Mouse (Mus musculus): Measurements from ENCODE around the gene Kif26b. TPM values are rescaled to one million over a fixed set of nuclear protein-coding genes. Genes with fewer than 3 reads are reported as not detected.
A peak's percentile ranks its signal among the peaks of the same experiment; 100 is the strongest.

Gene Kif26b
- polyA plus RNA-seq, 1 experiment from 2014 or later: 2.2 TPM

DNA sequence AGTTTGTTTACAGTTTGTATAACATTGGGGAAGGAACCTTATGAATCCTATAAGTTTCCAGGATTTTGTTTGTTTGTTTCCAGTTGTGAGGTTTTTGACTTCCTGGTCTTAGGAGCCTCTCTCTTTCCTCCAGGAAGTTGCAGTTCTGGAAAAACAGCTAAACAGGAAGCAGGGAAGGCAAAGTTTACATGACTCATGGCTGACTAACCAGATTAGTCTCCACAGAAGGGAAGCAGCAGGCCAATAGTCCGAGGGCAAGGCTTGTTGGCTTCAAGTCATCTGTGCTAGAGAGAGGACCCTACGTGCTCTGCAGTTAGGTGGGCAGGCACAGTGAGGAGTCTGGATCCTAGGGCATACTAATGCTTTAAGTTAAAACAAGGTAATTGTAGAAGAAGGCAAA lies 36.4 kb upstream of the Kif26b start:
- TF ChIP-seq CTCF (IDR thresholded peaks at IDR 0.05; ENCODE audit: low read depth): no peak

DNA sequence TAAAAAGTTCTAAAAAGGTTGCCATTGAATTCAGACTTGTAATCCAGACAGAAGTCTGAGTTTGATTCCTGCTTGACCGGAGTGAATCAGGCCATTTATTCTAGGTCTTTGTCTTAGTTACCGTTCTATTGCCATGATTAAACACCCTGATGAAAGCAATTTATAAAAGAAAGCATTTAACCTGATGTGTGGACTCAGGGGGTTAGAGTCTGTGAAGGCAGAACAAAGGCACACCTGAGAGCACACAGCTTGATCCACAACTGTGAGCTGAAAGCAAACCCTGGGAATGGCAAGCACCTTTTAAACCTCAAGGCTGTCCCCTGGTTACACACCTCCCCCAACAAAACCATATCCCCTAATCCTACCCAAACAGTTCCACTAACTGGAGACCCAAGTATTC lies 32.7 kb upstream of the Kif26b start:
- ATAC-seq (ENCODE audit: insufficient read depth) (no peak), DNase-seq (no peak)
- Histone ChIP-seq H3K27ac (ENCODE audit: low read depth) (no peak overlapping the region), H3K4me3 (ENCODE audit: low read depth, low read length) (no peak overlapping the region), H3K4me2 (no peak overlapping the region), H3K36me3 (ENCODE audit: insufficient read depth) (no peaks in the 10 kb centered on the region), H3K9me3 (ENCODE audit: low read depth, low read length) (no peaks in the 10 kb centered on the region), H3K27me3 (ENCODE audit: insufficient read depth, low read length) (no peaks in the 10 kb centered on the region), H3K4me1 (ENCODE audit: insufficient read depth) (no peaks in the 10 kb centered on the region), H3K9ac (no peak overlapping the region)
- no peak for TF ChIP-seq CTCF (IDR thresholded peaks at IDR 0.05; ENCODE audit: low read depth)
- 63% methylated on average over 2 of the region's 2 CpGs for WGBS

More for the DNA sequence above, 36.4 kb upstream of the Kif26b start:
- Histone ChIP-seq H3K27me3 (ENCODE audit: insufficient read depth, low read length) (no peaks in the 10 kb centered on the region), H3K4me1 (ENCODE audit: insufficient read depth) (no peaks in the 10 kb centered on the region), H3K4me2 (no peak overlapping the region), H3K9me3 (ENCODE audit: low read depth, low read length) (no peaks in the 10 kb centered on the region), H3K9ac (no peak overlapping the region), H3K4me3 (ENCODE audit: low read depth, low read length) (no peak overlapping the region), H3K36me3 (ENCODE audit: insufficient read depth) (no peaks in the 10 kb centered on the region), H3K27ac (ENCODE audit: low read depth) (no peak overlapping the region)
- ATAC-seq (ENCODE audit: insufficient read depth): no peak
- DNase-seq: peak; percentile 16
- 59% methylated on average over 2 of the region's 2 CpGs for WGBS

GRCm38 (mm10) chr1:178496841-178497240 lies 32.1 kb upstream of the Kif26b start:
- H3K36me3 ChIP-seq (ENCODE audit: insufficient read depth): no peaks in the 10 kb centered on the region
- H3K4me2 ChIP-seq: no peak overlapping the region
- 36% methylated on average over 1 of the region's 1 CpGs for WGBS
- DNase-seq (peak; percentile 28), ATAC-seq (ENCODE audit: insufficient read depth) (no peak)
- H3K4me1 ChIP-seq (ENCODE audit: insufficient read depth): no peaks in the 10 kb centered on the region
- H3K27me3 ChIP-seq (ENCODE audit: insufficient read depth, low read length): no peaks in the 10 kb centered on the region
- TF ChIP-seq CTCF (IDR thresholded peaks at IDR 0.05; ENCODE audit: low read depth): peak; percentile 48
- H3K4me3 ChIP-seq (ENCODE audit: low read depth, low read length): no peak overlapping the region
- H3K9me3 ChIP-seq (ENCODE audit: low read depth, low read length): no peaks in the 10 kb centered on the region
- no peak overlapping the region for H3K27ac ChIP-seq (ENCODE audit: low read depth)
- no peak overlapping the region for H3K9ac ChIP-seq

DNA sequence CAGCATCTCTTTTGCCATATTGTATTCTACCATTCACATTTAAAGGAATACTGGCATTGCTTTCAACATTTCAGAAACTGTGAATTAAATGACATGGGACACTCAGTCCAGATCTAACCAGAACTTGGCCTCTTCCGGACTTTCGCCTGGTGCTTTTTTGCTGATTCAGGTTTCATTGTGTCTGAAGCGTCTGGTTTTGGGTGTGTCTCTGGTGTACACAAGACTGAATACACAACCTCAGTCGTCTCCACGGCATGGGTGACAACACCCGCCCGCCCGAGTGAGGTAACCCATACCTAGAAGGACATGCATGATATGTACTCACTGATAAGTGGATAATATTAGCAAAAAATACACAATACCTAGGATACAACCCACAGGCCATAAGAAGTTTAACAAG lies 22.0 kb upstream of the Kif26b start:
- H3K27me3 ChIP-seq (ENCODE audit: insufficient read depth, low read length): no peaks in the 10 kb centered on the region
- no peak overlapping the region for H3K9ac ChIP-seq
- H3K27ac ChIP-seq (ENCODE audit: low read depth): no peak overlapping the region
- ATAC-seq (ENCODE audit: insufficient read depth) (no peak), DNase-seq (no peak)
- no peak overlapping the region for H3K4me3 ChIP-seq (ENCODE audit: low read depth, low read length)
- WGBS: 89% methylated on average over 8 of the region's 8 CpGs
- no peaks in the 10 kb centered on the region for H3K4me1 ChIP-seq (ENCODE audit: insufficient read depth)
- H3K36me3 ChIP-seq (ENCODE audit: insufficient read depth): no peaks in the 10 kb centered on the region
- no peak for TF ChIP-seq CTCF (IDR thresholded peaks at IDR 0.05; ENCODE audit: low read depth)
- H3K9me3 ChIP-seq (ENCODE audit: low read depth, low read length): no peaks in the 10 kb centered on the region
- no peak overlapping the region for H3K4me2 ChIP-seq

- Histone ChIP-seq H3K9me3 (ENCODE audit: low read depth, low read length) (no peaks in the 10 kb centered on the region), H3K4me2 (no peak overlapping the region), H3K4me3 (ENCODE audit: low read depth, low read length) (no peak overlapping the region), H3K4me1 (ENCODE audit: insufficient read depth) (no peaks in the 10 kb centered on the region), H3K36me3 (ENCODE audit: insufficient read depth) (no peaks in the 10 kb centered on the region), H3K27ac (ENCODE audit: low read depth) (no peak overlapping the region), H3K27me3 (ENCODE audit: insufficient read depth, low read length) (no peaks in the 10 kb centered on the region), H3K9ac (no peak overlapping the region)
- ATAC-seq (ENCODE audit: insufficient read depth): no peak
- TF ChIP-seq CTCF (IDR thresholded peaks at IDR 0.05; ENCODE audit: low read depth): no peak
- 50% methylated on average over 7 of the region's 7 CpGs for WGBS
- no peak for DNase-seq
Measured at GRCm38 (mm10) chr1:178512323-178513031, 16.4 kb upstream of the Kif26b start.

GRCm38 (mm10) chr1:178513954-178514353 lies 15.0 kb upstream of the Kif26b start:
- no peak for TF ChIP-seq CTCF (IDR thresholded peaks at IDR 0.05; ENCODE audit: low read depth)
- WGBS: 23% methylated on average over 5 of the region's 8 CpGs

DNA sequence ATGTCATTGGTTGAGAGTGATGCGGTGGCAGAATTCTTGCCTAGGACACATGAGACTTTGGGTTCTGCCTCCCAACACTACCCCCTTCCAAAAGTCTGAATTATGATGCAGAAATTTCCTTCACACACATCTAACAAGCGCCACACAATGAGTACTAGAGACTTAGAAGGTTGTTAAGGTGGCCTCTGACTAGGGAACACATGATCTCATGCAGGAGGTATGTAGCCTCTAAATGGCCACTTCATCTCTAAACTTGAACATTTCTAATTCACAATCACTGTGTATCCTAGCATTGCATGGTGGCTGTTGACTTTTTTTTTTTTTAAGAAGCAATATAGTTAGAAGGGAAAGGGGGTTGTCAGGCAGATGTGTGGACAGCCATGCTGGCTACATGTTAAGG lies 13.1 kb upstream of the Kif26b start:
- 74% methylated on average over 2 of the region's 2 CpGs for WGBS
- ATAC-seq (ENCODE audit: insufficient read depth): peak; percentile 54; the same call in 1 of the 2 replicates
- H3K9me3 ChIP-seq (ENCODE audit: low read depth, low read length): no peaks in the 10 kb centered on the region

More at GRCm38 (mm10) chr1:178513954-178514353, 15.0 kb upstream of the Kif26b start:
- Histone ChIP-seq H3K9ac (no peak overlapping the region), H3K4me1 (ENCODE audit: insufficient read depth) (no peaks in the 10 kb centered on the region), H3K36me3 (ENCODE audit: insufficient read depth) (no peaks in the 10 kb centered on the region), H3K27me3 (ENCODE audit: insufficient read depth, low read length) (no peaks in the 10 kb centered on the region), H3K27ac (ENCODE audit: low read depth) (no peak overlapping the region), H3K9me3 (ENCODE audit: low read depth, low read length) (no peaks in the 10 kb centered on the region), H3K4me2 (no peak overlapping the region), H3K4me3 (ENCODE audit: low read depth, low read length) (no peak overlapping the region)
- DNase-seq (peak; percentile 15), ATAC-seq (ENCODE audit: insufficient read depth) (peak; percentile 47)

More for the DNA sequence above, 13.1 kb upstream of the Kif26b start:
- H3K27me3 ChIP-seq (ENCODE audit: insufficient read depth, low read length): no peaks in the 10 kb centered on the region
- DNase-seq: peak; percentile 22
- no peak overlapping the region for H3K9ac ChIP-seq
- H3K36me3 ChIP-seq (ENCODE audit: insufficient read depth): no peaks in the 10 kb centered on the region
- H3K4me1 ChIP-seq (ENCODE audit: insufficient read depth): no peaks in the 10 kb centered on the region
- no peak overlapping the region for H3K4me3 ChIP-seq (ENCODE audit: low read depth, low read length)
- no peak overlapping the region for H3K27ac ChIP-seq (ENCODE audit: low read depth)
- no peak overlapping the region for H3K4me2 ChIP-seq
- no peak for TF ChIP-seq CTCF (IDR thresholded peaks at IDR 0.05; ENCODE audit: low read depth)
